Mouse (Mus musculus): ENCODE measurements around the gene Npas3. TPM values are rescaled to one million over a fixed set of nuclear protein-coding genes. Genes with fewer than 3 reads are reported as not detected.

Gene Npas3
- total and polyA plus RNA-seq, 3 experiments = 0.02 to 0.64 (median 0.10) TPM

DNA sequence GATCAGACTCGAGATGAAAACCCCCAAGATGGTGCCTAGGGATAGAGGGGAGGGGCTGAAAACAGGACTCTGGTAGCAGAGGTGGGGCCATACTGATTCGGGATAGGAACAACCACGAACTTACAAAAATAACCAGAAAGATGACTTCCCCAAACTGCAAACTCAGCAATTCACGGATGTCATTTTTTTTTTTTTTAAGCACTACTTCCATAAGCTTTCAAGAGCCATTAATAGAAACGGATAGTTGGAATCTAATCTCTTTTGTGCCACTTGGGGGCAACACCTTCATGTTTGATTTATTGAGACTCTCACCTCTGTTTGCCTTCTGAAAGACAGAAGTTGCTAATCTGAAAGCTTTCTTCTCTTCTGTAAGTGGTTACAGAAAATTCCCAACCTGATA is 857.1 kb downstream of the Npas3 start:
- H3K4me3 ChIP-seq = no peak overlapping the region
- no peaks in the 10 kb centered on the region for H3K36me3 ChIP-seq (ENCODE audit: control insufficient read depth, insufficient read depth, low read length)
- H3K27me3 ChIP-seq (ENCODE audit: control insufficient read depth, insufficient read depth, low read length) = no peaks in the 10 kb centered on the region
- no peaks in the 10 kb centered on the region for H3K79me2 ChIP-seq (replicated peaks; ENCODE audit: control insufficient read depth, insufficient read depth, low read length)
- H3K4me1 ChIP-seq (ENCODE audit: control insufficient read depth, insufficient read depth, low read length) = no peaks in the 10 kb centered on the region
- DNase-seq = no peak
- no peak overlapping the region for H3K27ac ChIP-seq
- intact Hi-C loops (cut with DNase I) = no loop called here
- TF ChIP-seq EP300 (IDR thresholded peaks at IDR 0.05; ENCODE audit: insufficient read depth, low read depth, low read length) (no peak), CTCF (IDR thresholded peaks at IDR 0.05) (peak; percentile 66)
- H3K9ac ChIP-seq (ENCODE audit: low read depth, low read length) = no peak overlapping the region
- whole genome bisulfite sequencing = 28% methylated on average over 5 of the region's 5 CpGs

DNA sequence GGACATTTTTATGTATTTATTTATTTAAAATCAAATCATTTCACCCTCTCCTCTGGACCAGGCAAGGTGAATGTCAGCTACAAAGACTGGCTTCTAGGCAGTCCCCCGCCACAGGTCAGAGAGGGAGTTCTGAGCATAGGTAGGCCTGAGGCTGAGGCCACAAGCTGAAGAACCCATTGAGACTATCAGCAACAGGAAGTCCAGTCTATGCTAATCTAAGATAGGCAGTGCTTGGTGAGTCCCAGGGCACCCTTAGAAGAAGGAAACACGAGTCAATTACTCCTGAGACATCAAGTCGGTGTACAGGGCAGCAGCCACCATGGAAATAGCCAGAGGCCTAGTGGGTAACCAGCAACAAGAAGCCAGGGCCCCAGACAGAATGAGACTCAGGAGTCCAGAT is 857.5 kb downstream of the Npas3 start:
- no peak overlapping the region for H3K9ac ChIP-seq (ENCODE audit: low read depth, low read length)
- 78% methylated on average over 3 of the region's 3 CpGs for WGBS
- H3K79me2 ChIP-seq (replicated peaks; ENCODE audit: control insufficient read depth, insufficient read depth, low read length) = no peaks in the 10 kb centered on the region
- TF ChIP-seq EP300 (IDR thresholded peaks at IDR 0.05; ENCODE audit: insufficient read depth, low read depth, low read length) (no peak), POLR2A (IDR thresholded peaks at IDR 0.05; ENCODE audit: insufficient read depth, low read depth, low read length) (no peak), CTCF (IDR thresholded peaks at IDR 0.05) (no peak)
- H3K4me3 ChIP-seq = no peak overlapping the region
- H3K27me3 ChIP-seq (ENCODE audit: control insufficient read depth, insufficient read depth, low read length) = no peaks in the 10 kb centered on the region
- no peak overlapping the region for H3K27ac ChIP-seq
- no peaks in the 10 kb centered on the region for H3K4me1 ChIP-seq (ENCODE audit: control insufficient read depth, insufficient read depth, low read length)
- intact Hi-C loops (cut with DNase I) = no loop called here
- no peaks in the 10 kb centered on the region for H3K36me3 ChIP-seq (ENCODE audit: control insufficient read depth, insufficient read depth, low read length)
- DNase-seq = no peak

DNA sequence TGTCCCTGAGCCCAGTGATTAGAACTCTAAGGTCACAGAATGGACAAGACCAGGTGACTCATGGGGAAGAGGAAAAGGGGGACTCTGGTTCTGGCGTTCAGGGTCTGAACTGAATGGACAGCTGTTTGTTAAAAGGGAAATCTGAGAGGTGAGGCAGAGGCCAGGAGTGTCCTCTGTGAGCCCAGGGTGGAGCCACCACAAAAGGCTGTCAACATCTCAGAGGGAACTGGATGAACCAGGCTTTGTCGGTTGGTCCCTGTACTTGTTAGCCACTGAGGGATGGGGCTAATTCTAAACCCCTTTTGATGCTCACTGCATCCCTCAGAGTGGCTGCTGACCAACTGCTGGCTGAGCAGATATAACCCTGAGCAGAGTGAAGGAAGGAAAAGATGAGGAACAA is 861.9 kb downstream of the Npas3 start:
- no peaks in the 10 kb centered on the region for H3K4me1 ChIP-seq (ENCODE audit: control insufficient read depth, insufficient read depth, low read length)
- H3K27ac ChIP-seq = no peak overlapping the region
- no peaks in the 10 kb centered on the region for H3K36me3 ChIP-seq (ENCODE audit: control insufficient read depth, insufficient read depth, low read length)
- no peak overlapping the region for H3K9ac ChIP-seq (ENCODE audit: low read depth, low read length)
- no peaks in the 10 kb centered on the region for H3K27me3 ChIP-seq (ENCODE audit: control insufficient read depth, insufficient read depth, low read length)
- TF ChIP-seq POLR2A (IDR thresholded peaks at IDR 0.05; ENCODE audit: insufficient read depth, low read depth, low read length) = no peak
- TF ChIP-seq EP300 (IDR thresholded peaks at IDR 0.05; ENCODE audit: insufficient read depth, low read depth, low read length) = no peak
- TF ChIP-seq CTCF (IDR thresholded peaks at IDR 0.05) = no peak
- no peak for DNase-seq
- no peaks in the 10 kb centered on the region for H3K79me2 ChIP-seq (replicated peaks; ENCODE audit: control insufficient read depth, insufficient read depth, low read length)
- WGBS = 22% methylated on average over 2 of the region's 2 CpGs
- intact Hi-C loops (cut with DNase I) = no loop called here
- no peak overlapping the region for H3K4me3 ChIP-seq

DNA sequence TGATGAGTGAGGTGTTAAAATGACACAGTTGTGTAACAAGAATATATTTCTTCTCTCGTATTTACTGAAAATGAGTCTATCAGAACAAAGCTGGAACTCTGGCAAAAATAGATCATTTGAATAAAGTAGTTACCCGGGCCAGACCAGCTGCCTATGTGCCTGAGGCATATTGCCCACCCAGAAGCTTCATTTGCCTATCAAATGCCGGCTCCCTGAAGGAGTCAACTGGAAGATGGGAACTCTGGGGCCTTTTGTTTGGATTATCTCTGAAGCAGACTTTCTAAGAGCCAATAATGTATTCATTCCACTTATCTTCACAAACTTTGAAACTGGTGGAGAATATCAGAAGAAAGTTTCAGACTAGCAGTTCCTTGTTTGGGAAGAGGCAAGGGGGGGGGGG is 862.5 kb downstream of the Npas3 start:
- WGBS = 65% methylated on average over 3 of the region's 3 CpGs

DNA sequence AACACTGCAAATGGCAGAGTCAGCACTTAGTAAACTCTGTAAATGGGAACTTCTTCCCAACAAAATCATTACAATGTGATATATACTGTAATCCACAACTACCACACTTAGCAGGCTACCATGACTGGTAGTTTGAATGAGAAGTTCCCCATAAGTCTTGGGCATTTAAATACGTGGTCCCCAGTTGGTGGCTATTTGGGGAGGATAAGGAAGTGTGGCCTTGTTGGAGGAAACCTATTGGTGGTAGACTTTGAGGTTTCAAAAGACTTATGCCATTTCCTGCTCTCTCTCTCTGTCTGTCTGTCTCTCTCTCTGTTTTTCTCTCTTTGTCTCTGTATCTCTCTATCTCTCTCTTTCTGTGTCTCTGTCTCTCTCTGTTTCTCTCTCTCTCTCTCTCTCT is 871.9 kb downstream of the Npas3 start:
- DNase-seq = no peak
- TF ChIP-seq CTCF (IDR thresholded peaks at IDR 0.05) = no peak
- TF ChIP-seq EP300 (IDR thresholded peaks at IDR 0.05; ENCODE audit: insufficient read depth, low read depth, low read length) = no peak
- no peak for TF ChIP-seq POLR2A (IDR thresholded peaks at IDR 0.05; ENCODE audit: insufficient read depth, low read depth, low read length)
- Histone ChIP-seq H3K27me3 (ENCODE audit: control insufficient read depth, insufficient read depth, low read length) (no peaks in the 10 kb centered on the region), H3K79me2 (replicated peaks; ENCODE audit: control insufficient read depth, insufficient read depth, low read length) (no peaks in the 10 kb centered on the region), H3K9ac (ENCODE audit: low read depth, low read length) (no peak overlapping the region), H3K27ac (no peak overlapping the region), H3K4me3 (no peak overlapping the region), H3K36me3 (ENCODE audit: control insufficient read depth, insufficient read depth, low read length) (no peaks in the 10 kb centered on the region), H3K4me1 (ENCODE audit: control insufficient read depth, insufficient read depth, low read length) (no peaks in the 10 kb centered on the region)
- 65% methylated on average over 1 of the region's 1 CpGs for whole genome bisulfite sequencing
- intact Hi-C loops (cut with DNase I) = no loop called here

More for the DNA sequence above, 862.5 kb downstream of the Npas3 start:
- DNase-seq = no peak
- Histone ChIP-seq H3K36me3 (ENCODE audit: control insufficient read depth, insufficient read depth, low read length) (no peaks in the 10 kb centered on the region), H3K27me3 (ENCODE audit: control insufficient read depth, insufficient read depth, low read length) (no peaks in the 10 kb centered on the region), H3K79me2 (replicated peaks; ENCODE audit: control insufficient read depth, insufficient read depth, low read length) (no peaks in the 10 kb centered on the region), H3K9ac (ENCODE audit: low read depth, low read length) (no peak overlapping the region), H3K4me3 (no peak overlapping the region), H3K27ac (no peak overlapping the region), H3K4me1 (ENCODE audit: control insufficient read depth, insufficient read depth, low read length) (no peaks in the 10 kb centered on the region)
- no peak for TF ChIP-seq EP300 (IDR thresholded peaks at IDR 0.05; ENCODE audit: insufficient read depth, low read depth, low read length)
- no peak for TF ChIP-seq CTCF (IDR thresholded peaks at IDR 0.05)
- TF ChIP-seq POLR2A (IDR thresholded peaks at IDR 0.05; ENCODE audit: insufficient read depth, low read depth, low read length) = no peak
- intact Hi-C loops (cut with DNase I) = no loop called here

DNA sequence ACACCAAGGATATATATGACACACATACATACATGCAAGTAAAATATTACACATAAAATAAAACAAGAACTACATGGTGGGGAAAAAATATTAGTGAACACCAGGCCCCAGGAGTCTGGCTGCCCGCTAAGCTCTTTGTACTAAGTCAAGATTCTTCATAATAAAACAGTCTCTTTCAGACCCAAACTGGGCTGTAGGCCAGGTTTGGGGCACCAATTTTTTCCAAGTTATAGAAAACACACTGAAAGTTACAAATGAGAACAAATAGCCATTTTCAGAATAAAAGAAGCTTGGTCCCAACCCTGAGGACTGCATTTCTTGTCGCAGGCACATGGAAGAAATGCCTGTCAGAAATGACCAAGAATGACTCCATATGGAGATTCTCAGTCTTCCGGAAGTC is 872.8 kb downstream of the Npas3 start:
- TF ChIP-seq POLR2A (IDR thresholded peaks at IDR 0.05; ENCODE audit: insufficient read depth, low read depth, low read length) (no peak), CTCF (IDR thresholded peaks at IDR 0.05) (no peak), EP300 (IDR thresholded peaks at IDR 0.05; ENCODE audit: insufficient read depth, low read depth, low read length) (no peak)
- no peak overlapping the region for H3K4me3 ChIP-seq
- WGBS = 86% methylated on average over 3 of the region's 3 CpGs
- no peak overlapping the region for H3K27ac ChIP-seq
- no peaks in the 10 kb centered on the region for H3K4me1 ChIP-seq (ENCODE audit: control insufficient read depth, insufficient read depth, low read length)
- no peak for DNase-seq
- H3K36me3 ChIP-seq (ENCODE audit: control insufficient read depth, insufficient read depth, low read length) = no peaks in the 10 kb centered on the region
- H3K9ac ChIP-seq (ENCODE audit: low read depth, low read length) = no peak overlapping the region
- intact Hi-C loops (cut with DNase I) = no loop called here
- H3K79me2 ChIP-seq (replicated peaks; ENCODE audit: control insufficient read depth, insufficient read depth, low read length) = no peaks in the 10 kb centered on the region
- H3K27me3 ChIP-seq (ENCODE audit: control insufficient read depth, insufficient read depth, low read length) = no peaks in the 10 kb centered on the region

All from heart, adult 2 months (tissue).